Mouse (Mus musculus) erythroblast, embryonic 14.5 days (primary cell): ENCODE results near the gene Il17rc. TPM values are rescaled to one million over a fixed set of nuclear protein-coding genes. Genes with fewer than 3 reads are reported as not detected.

Experiments used
- H3K27me3 ChIP-seq: 2 replicates; pipeline ENCODE4 v1.6.1; 2012; ENCODE audit warnings: inconsistent platforms; ENCODE audit not compliant: control insufficient read depth
- H3K36me3 ChIP-seq: 2 replicates; pipeline ENCODE4 v1.6.1; 2012; ENCODE audit warnings: mild to moderate bottlenecking, inconsistent platforms; ENCODE audit not compliant: control insufficient read depth
- H3K4me1 ChIP-seq: 2 replicates; pipeline ENCODE4 v1.6.1; 2012; ENCODE audit warnings: inconsistent platforms; ENCODE audit not compliant: control insufficient read depth
- H3K4me3 ChIP-seq: replicated peaks from 2 replicates; pipeline ENCODE3; 2012; ENCODE audit warnings: moderate library complexity, mild to moderate bottlenecking, inconsistent platforms
- H3K9me3 ChIP-seq: 2 replicates; pipeline ENCODE4 v1.6.1; 2012; ENCODE audit warnings: low read length, inconsistent platforms, mixed read lengths; ENCODE audit not compliant: control insufficient read depth
- GATA1 ChIP-seq: IDR thresholded peaks from 2 replicates; pipeline ENCODE4 v1.6.1; 2012; ENCODE audit warnings: low read length, inconsistent platforms, mixed read lengths
- TAL1 ChIP-seq: IDR thresholded peaks from 3 replicates; pipeline ENCODE4 v1.6.1; 2012; ENCODE audit warnings: low read length, inconsistent platforms, mixed read lengths
- polyA plus RNA-seq: library from polyadenylated mRNA; stranded (reverse); fragments of >175 nt; gene quantifications from 2 replicates; pipeline ENCODE4 v1.2.3, GENCODE M21; 2012

The Il17rc gene
- polyA plus RNA-seq, 1 experiment = not detected

GRCm38 (mm10) chr6:113483100-113483615, 11.9 kb downstream of the Il17rc start, which contains the start of gene Creld1:
Creld1 (plus strand) TSS chr6:113483297.
- H3K4me3 ChIP-seq = peak within 1 kb of the TSS; percentile 74
- no peaks in the 10 kb centered on the region for H3K9me3 ChIP-seq
- peaks cover 4% of the 10 kb centered on the region; the same call in 1 of the 2 replicates for H3K36me3 ChIP-seq
- peaks cover 43% of the 10 kb centered on the region for H3K4me1 ChIP-seq
- peaks cover 39% of the 10 kb centered on the region for H3K27me3 ChIP-seq
- TF ChIP-seq TAL1 (no peak), GATA1 (no peak)

- Histone ChIP-seq H3K36me3 (peaks cover 6% of the 10 kb centered on the region; the same call in 1 of the 2 replicates), H3K9me3 (no peaks in the 10 kb centered on the region), H3K27me3 (peaks cover 39% of the 10 kb centered on the region), H3K4me1 (peaks cover 43% of the 10 kb centered on the region), H3K4me3 (peak overlapping the region; percentile 74)
- TF ChIP-seq GATA1 (no peak), TAL1 (no peak)
Measured at GRCm38 (mm10) chr6:113483729-113484128, 12.5 kb downstream of the Il17rc start.

GRCm38 (mm10) chr6:113487125-113487576, 15.9 kb downstream of the Il17rc start:
- TF ChIP-seq TAL1 (no peak), GATA1 (0 out of 2 replicates have a peak, but pooled peaks have one; percentile 16)
- H3K9me3 ChIP-seq = no peaks in the 10 kb centered on the region
- H3K36me3 ChIP-seq = peaks cover 17% of the 10 kb centered on the region
- peaks cover 7% of the 10 kb centered on the region for H3K27me3 ChIP-seq
- no peak overlapping the region for H3K4me3 ChIP-seq
- H3K4me1 ChIP-seq = peaks cover 39% of the 10 kb centered on the region

- TF ChIP-seq GATA1 (no peak), TAL1 (no peak)
- Histone ChIP-seq H3K4me3 (no peak overlapping the region), H3K36me3 (peaks cover 19% of the 10 kb centered on the region), H3K9me3 (no peaks in the 10 kb centered on the region), H3K27me3 (peaks cover 4% of the 10 kb centered on the region), H3K4me1 (peaks cover 24% of the 10 kb centered on the region)
Measured at GRCm38 (mm10) chr6:113489410-113489809, 18.2 kb downstream of the Il17rc start.

- no peaks in the 10 kb centered on the region; the same call in 1 of the 2 replicates for H3K9me3 ChIP-seq
- H3K4me1 ChIP-seq = peaks cover 24% of the 10 kb centered on the region
- H3K4me3 ChIP-seq = no peak overlapping the region
- H3K36me3 ChIP-seq = peaks cover 19% of the 10 kb centered on the region
- TF ChIP-seq TAL1 (no peak), GATA1 (no peak)
- peaks cover 33% of the 10 kb centered on the region for H3K27me3 ChIP-seq
Measured at GRCm38 (mm10) chr6:113492101-113492864, 21.1 kb downstream of the Il17rc start.

GRCm38 (mm10) chr6:113494258-113494788, 23.1 kb downstream of the Il17rc start:
- Histone ChIP-seq H3K4me1 (peaks cover 16% of the 10 kb centered on the region), H3K36me3 (peaks cover 12% of the 10 kb centered on the region), H3K27me3 (peaks cover 45% of the 10 kb centered on the region), H3K4me3 (peak overlapping the region; percentile 62), H3K9me3 (no peaks in the 10 kb centered on the region; the same call in 1 of the 2 replicates)
- TF ChIP-seq TAL1 = no peak
- TF ChIP-seq GATA1 = no peak

GRCm38 (mm10) chr6:113495071-113495675, 23.9 kb downstream of the Il17rc start:
- peaks cover 16% of the 10 kb centered on the region for H3K4me1 ChIP-seq
- peak overlapping the region; percentile 62 for H3K4me3 ChIP-seq
- no peak for TF ChIP-seq GATA1
- no peak for TF ChIP-seq TAL1
- H3K27me3 ChIP-seq = peaks cover 53% of the 10 kb centered on the region
- peaks cover 7% of the 10 kb centered on the region; the same call in 1 of the 2 replicates for H3K36me3 ChIP-seq
- H3K9me3 ChIP-seq = no peaks in the 10 kb centered on the region; the same call in 1 of the 2 replicates

- H3K27me3 ChIP-seq = peaks cover 80% of the 10 kb centered on the region
Measured at GRCm38 (mm10) chr6:113499346-113499745, 28.1 kb downstream of the Il17rc start.

More at GRCm38 (mm10) chr6:113499346-113499745, 28.1 kb downstream of the Il17rc start:
- TF ChIP-seq TAL1 (no peak), GATA1 (no peak)
- Histone ChIP-seq H3K9me3 (no peaks in the 10 kb centered on the region; the same call in 1 of the 2 replicates), H3K36me3 (no peaks in the 10 kb centered on the region), H3K4me1 (peaks cover 12% of the 10 kb centered on the region), H3K4me3 (no peak overlapping the region)
